Comparison of ENCODE assay signal across 7 mouse cellular contexts in the genomic region with DNA sequence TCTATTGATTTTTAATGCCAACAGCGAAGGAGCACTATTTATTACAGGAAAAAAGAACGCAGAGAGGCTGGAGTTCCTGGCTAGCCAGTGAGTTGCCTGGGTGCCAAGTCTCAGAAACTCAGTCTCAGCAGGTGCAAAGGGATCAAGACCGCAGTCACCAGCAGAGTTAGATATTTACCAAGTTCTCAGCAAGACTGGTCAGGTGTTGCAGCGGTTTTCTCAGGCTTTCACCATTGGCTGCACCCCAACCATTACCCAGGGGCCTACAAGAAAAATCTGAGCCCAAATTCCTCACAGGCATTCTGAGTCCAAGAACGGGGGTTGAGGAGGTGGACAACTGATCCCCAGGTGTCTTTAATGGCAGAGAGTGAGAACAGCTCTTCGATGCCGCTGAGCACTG. TPM values are rescaled to one million over a fixed set of nuclear protein-coding genes. Genes with fewer than 3 reads are reported as not detected.
DNase-seq lines count a peak whose midpoint lies in the region; ATAC-seq and TF ChIP-seq lines count a peak whose summit lies in the region.

No protein-coding gene starts in this region.

- ATAC-seq in lung, embryonic 16.5 days (ENCODE audit: low read depth): no peak

- 45% methylated on average over 7 of the region's 7 CpGs for WGBS in thymus, adult 2 months
- WGBS in forebrain, embryonic 10.5 days: 13% methylated on average over 7 of the region's 7 CpGs
- 13% methylated on average over 7 of the region's 7 CpGs for WGBS in kidney, adult 2 months
- WGBS in lung, embryonic 16.5 days: 16% methylated on average over 7 of the region's 7 CpGs

- H3K9me3 ChIP-seq in forebrain, embryonic 10.5 days: no peaks in the 10 kb centered on the region
- no peaks in the 10 kb centered on the region for H3K9me3 ChIP-seq in lung, embryonic 16.5 days (ENCODE audit: control insufficient read depth, low read length)

- H3K27me3 ChIP-seq in thymus, adult 2 months (ENCODE audit: control insufficient read depth, insufficient read depth, low read length): no peaks in the 10 kb centered on the region
- peaks cover 45% of the 10 kb centered on the region for H3K27me3 ChIP-seq in forebrain, embryonic 10.5 days (ENCODE audit: poor library complexity, severe bottlenecking)
- no peaks in the 10 kb centered on the region for H3K27me3 ChIP-seq in kidney, adult 2 months (replicated peaks; ENCODE audit: control insufficient read depth, insufficient read depth, low read length)
- no peaks in the 10 kb centered on the region for H3K27me3 ChIP-seq in lung, embryonic 16.5 days (ENCODE audit: control insufficient read depth, insufficient read depth, low read depth, low read length)

- H3K9ac ChIP-seq in lung, embryonic 16.5 days (ENCODE audit: low read length): peak overlapping the region; percentile 72

- no peak overlapping the region for H3K4me3 ChIP-seq in thymus, adult 2 months (ENCODE audit: control insufficient read depth, insufficient read depth, low read length)
- H3K4me3 ChIP-seq in forebrain, embryonic 10.5 days: peak overlapping the region; percentile 70
- H3K4me3 ChIP-seq in kidney, adult 2 months (ENCODE audit: insufficient read depth, low read depth, low read length): peak overlapping the region; percentile 92
- H3K4me3 ChIP-seq in lung, embryonic 16.5 days (ENCODE audit: low read length): peak overlapping the region; percentile 79

- TF ChIP-seq POLR2A in thymus, adult 2 months (IDR thresholded peaks at IDR 0.05; ENCODE audit: control insufficient read depth, extremely low read depth, insufficient read depth, low read length, poor library complexity): no peak
- no peak for TF ChIP-seq POLR2A in kidney, adult 2 months (IDR thresholded peaks at IDR 0.05; ENCODE audit: low read depth, low read length)

- peak overlapping the region; percentile 94 for H3K4me2 ChIP-seq in lung, embryonic 16.5 days (ENCODE audit: low read depth, low read length)

- no peak overlapping the region for H3K27ac ChIP-seq in thymus, adult 2 months (ENCODE audit: control insufficient read depth, insufficient read depth, low read length)
- no peak overlapping the region for H3K27ac ChIP-seq in forebrain, embryonic 10.5 days
- peak overlapping the region; percentile 93 for H3K27ac ChIP-seq in kidney, adult 2 months (ENCODE audit: insufficient read depth, low read depth, low read length)
- H3K27ac ChIP-seq in lung, embryonic 16.5 days (ENCODE audit: low read length): 0 out of 2 replicates have a peak overlapping the region, but pooled peaks have one; percentile 16

- H3K4me1 ChIP-seq in thymus, adult 2 months (replicated peaks; ENCODE audit: control insufficient read depth, insufficient read depth, low read length): peaks cover 13% of the 10 kb centered on the region
- H3K4me1 ChIP-seq in forebrain, embryonic 10.5 days: peaks cover 22% of the 10 kb centered on the region
- H3K4me1 ChIP-seq in kidney, adult 2 months (ENCODE audit: control insufficient read depth, insufficient read depth, low read length): peaks cover 14% of the 10 kb centered on the region; the same call in 1 of the 2 replicates
- H3K4me1 ChIP-seq in lung, embryonic 16.5 days (replicated peaks; ENCODE audit: control insufficient read depth, insufficient read depth, low read length): peaks cover 16% of the 10 kb centered on the region

- H3K36me3 ChIP-seq in thymus, adult 2 months (ENCODE audit: control insufficient read depth, insufficient read depth, low read length): no peaks in the 10 kb centered on the region
- no peaks in the 10 kb centered on the region for H3K36me3 ChIP-seq in forebrain, embryonic 10.5 days (replicated peaks)
- no peaks in the 10 kb centered on the region for H3K36me3 ChIP-seq in kidney, adult 2 months (ENCODE audit: control insufficient read depth, insufficient read depth, low read length)
- no peaks in the 10 kb centered on the region for H3K36me3 ChIP-seq in lung, embryonic 16.5 days (ENCODE audit: control insufficient read depth, insufficient read depth, low read length)

- peak; percentile 5 for DNase-seq in thymus, adult 2 months
- DNase-seq in thymus, adult 18-20 months: no peak
- DNase-seq in forebrain, embryonic 10.5 days (ENCODE audit: extremely low spot score, low spot score): no peak
- DNase-seq in kidney, adult 2 months: peak; percentile 87
- no peak for DNase-seq in embryo, embryonic 9.5 days (ENCODE audit: extremely low spot score)
- no peak for DNase-seq in layer of hippocampus, postnatal 10 days (ENCODE audit: low spot score in 2 of 2)

- no peak for TF ChIP-seq CTCF in thymus, adult 2 months (IDR thresholded peaks at IDR 0.05; ENCODE audit: borderline replicate concordance, control insufficient read depth, extremely low read depth, insufficient read depth, low read length, poor library complexity)
- no peak for TF ChIP-seq CTCF in kidney, adult 2 months (conservative IDR thresholded peaks at IDR 0.05; ENCODE audit: insufficient read depth, insufficient read length, low read depth, low read length)

RNA-seq across cellular contexts. Expression of a gene that starts 0.7 kb away (rescaled TPM):
- 1.1 and 1.5 TPM in 2 replicates for polyA plus RNA-seq in thymus, adult 2 months (2012; rRNA removed)
- polyA plus RNA-seq in forebrain, embryonic 10.5 days (2016; fragmentation: Nextera tagmentation; extraction: Ambion mirVana): 1.00 and 1.5 TPM in 2 replicates
- 22.9 and 29.4 TPM in 2 replicates for polyA plus RNA-seq in kidney, adult 2 months (2012; rRNA removed)
- 6.1 and 8.7 TPM in 2 replicates for polyA plus RNA-seq in lung, embryonic 16.5 days (2015; fragmentation: Nextera tagmentation; extraction: Ambion mirVana)
- total RNA-seq in layer of hippocampus, postnatal 10 days (2021): 1 to 10 TPM; 4.4 to 5.4 TPM

RNA-seq across cellular contexts. Expression of a gene that starts 37.0 kb away (rescaled TPM):
- 0.07 TPM in 1 of 2 replicates, not detected in the other for polyA plus RNA-seq in thymus, adult 2 months (2012; rRNA removed)
- polyA plus RNA-seq in forebrain, embryonic 10.5 days (2016; fragmentation: Nextera tagmentation; extraction: Ambion mirVana): 0.36 and 0.46 TPM in 2 replicates
- polyA plus RNA-seq in kidney, adult 2 months (2012; rRNA removed): 0.16 and 0.20 TPM in 2 replicates
- 0.46 and 0.53 TPM in 2 replicates for polyA plus RNA-seq in lung, embryonic 16.5 days (2015; fragmentation: Nextera tagmentation; extraction: Ambion mirVana)
- under 1 TPM; 0.38 to 0.73 TPM for total RNA-seq in layer of hippocampus, postnatal 10 days (2021)

RNA-seq across cellular contexts. Expression of a gene that starts 38.6 kb away (rescaled TPM):
- 1.2 and 1.8 TPM in 2 replicates for polyA plus RNA-seq in thymus, adult 2 months (2012; rRNA removed)
- polyA plus RNA-seq in forebrain, embryonic 10.5 days (2016; fragmentation: Nextera tagmentation; extraction: Ambion mirVana): 10.1 and 11.9 TPM in 2 replicates
- 5.4 and 6.5 TPM in 2 replicates for polyA plus RNA-seq in kidney, adult 2 months (2012; rRNA removed)
- polyA plus RNA-seq in lung, embryonic 16.5 days (2015; fragmentation: Nextera tagmentation; extraction: Ambion mirVana): 6.6 and 9.2 TPM in 2 replicates
- total RNA-seq in layer of hippocampus, postnatal 10 days (2021): 10 to 100 TPM; 26.7 to 27.4 TPM

Comparison
In these comparisons a context has a peak if more than half of its experiments do, and no peak if none do; other contexts are left out.
1. DNase-seq: peak in thymus, adult 2 months (single experiment) and kidney, adult 2 months (single experiment); none in thymus, adult 18-20 months (0 of 2), forebrain, embryonic 10.5 days (single experiment), embryo, embryonic 9.5 days (single experiment) and layer of hippocampus, postnatal 10 days (0 of 2).
2. H3K27ac ChIP-seq: peak in kidney, adult 2 months (single experiment) and lung, embryonic 16.5 days (single experiment); none in thymus, adult 2 months (single experiment) and forebrain, embryonic 10.5 days (single experiment).